Mouse (Mus musculus) spleen, adult 2 months (tissue): ENCODE measurements around the gene Slc44a4.
A peak's percentile ranks its signal among the peaks of the same experiment; 100 is the strongest.

Experiments used
- CTCF ChIP-seq: fragments of 200-500 bp; IDR thresholded peaks from 2 replicates; pipeline ENCODE4 v1.5.1; 2011; ENCODE audit warnings: mild to moderate bottlenecking, inconsistent platforms; ENCODE audit not compliant: insufficient read depth, insufficient read length, insufficient replicate concordance; ENCODE audit errors: extremely low read depth
- POLR2A ChIP-seq: fragments of 200-500 bp; IDR thresholded peaks from 2 replicates; pipeline ENCODE4 v1.6.1; 2011; ENCODE audit warnings: low read depth, low read length, inconsistent platforms

DNA sequence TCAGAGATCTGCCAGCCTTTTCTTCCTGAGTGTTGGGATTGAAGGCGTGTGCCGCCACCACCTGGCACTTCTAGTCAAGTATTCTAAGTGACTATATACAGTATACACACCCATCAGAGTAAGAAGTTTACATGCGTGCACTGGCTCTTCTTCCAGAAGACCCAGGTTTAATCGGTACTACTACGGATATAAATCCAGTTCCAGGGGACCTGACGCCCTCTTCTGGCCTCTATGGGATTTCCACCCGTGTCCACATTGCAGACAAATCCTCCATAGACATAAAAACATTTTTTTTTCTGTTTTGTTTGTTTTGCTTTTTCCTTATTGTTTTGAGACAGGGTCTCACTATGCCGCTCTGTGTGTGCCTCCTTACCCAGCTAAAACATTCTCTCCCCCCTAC lies 33.3 kb downstream of the Slc44a4 start:
- peak; percentile 5; the same call in 1 of the 2 replicates for TF ChIP-seq CTCF
- no peak for TF ChIP-seq POLR2A
